Mouse (Mus musculus) kidney, embryonic 14.5 days (tissue): Measurements from ENCODE around the gene Cacna1d. TPM values are rescaled to one million over a fixed set of nuclear protein-coding genes. Genes with fewer than 3 reads are reported as not detected.
A peak's percentile ranks its signal among the peaks of the same experiment; 100 is the strongest.

Experiments used
- ATAC-seq: fragments of 200-750 bp; cut with Nextera tagmentation; 2 replicates; pipeline ENCODE4 v1.8.0; 2017; ENCODE audit warnings: moderate number of reproducible peaks, mild to moderate bottlenecking, moderate TSS enrichment, moderate library complexity; ENCODE audit not compliant: low FRiP score, low TSS enrichment
- H3K27ac ChIP-seq: fragments of 300-500 bp; sonication (generic); 2 replicates; pipeline ENCODE4 v1.5.1; 2014; ENCODE audit warnings: low read depth, mild to moderate bottlenecking, low read length, moderate library complexity, mixed read lengths
- H3K27me3 ChIP-seq: fragments of 300-500 bp; sonication (generic); 2 replicates; pipeline ENCODE4 v1.6.1; 2014; ENCODE audit warnings: mild to moderate bottlenecking, low read length; ENCODE audit not compliant: control insufficient read depth, insufficient read depth
- H3K36me3 ChIP-seq: fragments of 300-500 bp; sonication (generic); 2 replicates; pipeline ENCODE4 v1.6.1; 2014; ENCODE audit warnings: low read length, mixed read lengths; ENCODE audit not compliant: control insufficient read depth, insufficient read depth
- H3K4me1 ChIP-seq: fragments of 300-500 bp; sonication (generic); 2 replicates; pipeline ENCODE4 v1.6.1; 2014; ENCODE audit warnings: low read length, mixed read lengths; ENCODE audit not compliant: control insufficient read depth, insufficient read depth
- H3K4me2 ChIP-seq: fragments of 300-500 bp; sonication (generic); replicated peaks from 2 replicates; pipeline ENCODE4 v1.6.1; 2014; ENCODE audit warnings: low read depth, mild to moderate bottlenecking, low read length
- H3K4me3 ChIP-seq: fragments of 300-500 bp; sonication (generic); 2 replicates; pipeline ENCODE4 v1.5.1; 2014; ENCODE audit warnings: mild to moderate bottlenecking, low read length
- H3K9ac ChIP-seq: fragments of 300-500 bp; sonication (generic); 2 replicates; pipeline ENCODE4 v1.6.1; 2014; ENCODE audit warnings: low read depth, mild to moderate bottlenecking, low read length, moderate library complexity
- H3K9me3 ChIP-seq: fragments of 300-500 bp; sonication (generic); 2 replicates; pipeline ENCODE4 v1.6.1; 2016; ENCODE audit warnings: low read length; ENCODE audit not compliant: control insufficient read depth
- WGBS: fragments of 180-500 bp; shearing (Covaris S2); extraction: QIAGEN DNeasy Blood & Tissue Kit; methylation state at CpG from one replicate; pipeline ENCODE4 v1.1.7; 2014; 5-methylcytosine and 5-hydroxymethylcytosine counted together
- polyA plus RNA-seq: library from polyadenylated mRNA; unstranded; fragments of >200 nt; fragmentation: Nextera tagmentation; extraction: Ambion mirVana; gene quantifications from 2 replicates; pipeline ENCODE4 v1.2.1, GENCODE M21; 2014

The Cacna1d gene
- polyA plus RNA-seq, 1 experiment from 2014 or later = 5.1 TPM

GRCm38 (mm10) chr14:30474416-30474815 is 16.8 kb downstream of the Cacna1d start:
- 55% methylated on average over 6 of the region's 6 CpGs for WGBS

GRCm38 (mm10) chr14:30473605-30474004 is 17.6 kb downstream of the Cacna1d start:
- no peaks in the 10 kb centered on the region for H3K27me3 ChIP-seq
- H3K36me3 ChIP-seq = no peaks in the 10 kb centered on the region
- no peak overlapping the region for H3K4me2 ChIP-seq
- no peaks in the 10 kb centered on the region for H3K4me1 ChIP-seq
- H3K9me3 ChIP-seq = no peaks in the 10 kb centered on the region
- no peak overlapping the region for H3K27ac ChIP-seq
- no peak overlapping the region for H3K9ac ChIP-seq
- H3K4me3 ChIP-seq = no peak overlapping the region
- no peak for ATAC-seq
- WGBS = 53% methylated on average over 5 of the region's 5 CpGs

More at GRCm38 (mm10) chr14:30474416-30474815, 16.8 kb downstream of the Cacna1d start:
- Histone ChIP-seq H3K9me3 (no peaks in the 10 kb centered on the region), H3K4me1 (no peaks in the 10 kb centered on the region), H3K4me3 (no peak overlapping the region), H3K9ac (no peak overlapping the region), H3K4me2 (no peak overlapping the region), H3K27ac (no peak overlapping the region), H3K36me3 (no peaks in the 10 kb centered on the region), H3K27me3 (no peaks in the 10 kb centered on the region)
- ATAC-seq = 0 out of 2 replicates have a peak, but pooled peaks have one; percentile 22

- no peak for ATAC-seq
- no peaks in the 10 kb centered on the region; the same call in 1 of the 2 replicates for H3K4me1 ChIP-seq
Observed at GRCm38 (mm10) chr14:30463312-30463711, 27.9 kb downstream of the Cacna1d start.

GRCm38 (mm10) chr14:30459891-30460523 is 31.2 kb downstream of the Cacna1d start:
- peak overlapping the region; percentile 9; the same call in 1 of the 2 replicates for H3K4me2 ChIP-seq
- no peak overlapping the region for H3K27ac ChIP-seq
- ATAC-seq = no peak
- no peaks in the 10 kb centered on the region for H3K9me3 ChIP-seq
- no peak overlapping the region for H3K9ac ChIP-seq
- no peaks in the 10 kb centered on the region for H3K27me3 ChIP-seq
- WGBS = 4% methylated on average over 14 of the region's 14 CpGs
- no peaks in the 10 kb centered on the region for H3K36me3 ChIP-seq
- peaks cover 13% of the 10 kb centered on the region for H3K4me1 ChIP-seq
- H3K4me3 ChIP-seq = no peak overlapping the region

More at GRCm38 (mm10) chr14:30463312-30463711, 27.9 kb downstream of the Cacna1d start:
- WGBS = 81% methylated on average over 4 of the region's 4 CpGs
- Histone ChIP-seq H3K9ac (no peak overlapping the region), H3K27ac (no peak overlapping the region), H3K4me2 (no peak overlapping the region), H3K27me3 (no peaks in the 10 kb centered on the region), H3K36me3 (no peaks in the 10 kb centered on the region), H3K4me3 (no peak overlapping the region), H3K9me3 (no peaks in the 10 kb centered on the region)

- no peak overlapping the region for H3K4me2 ChIP-seq
- 64% methylated on average over 3 of the region's 3 CpGs for WGBS
- H3K4me3 ChIP-seq = no peak overlapping the region
- no peaks in the 10 kb centered on the region for H3K9me3 ChIP-seq
- H3K27ac ChIP-seq = no peak overlapping the region
- H3K4me1 ChIP-seq = peaks cover 13% of the 10 kb centered on the region
- no peaks in the 10 kb centered on the region for H3K36me3 ChIP-seq
- ATAC-seq = no peak
- H3K27me3 ChIP-seq = no peaks in the 10 kb centered on the region
- H3K9ac ChIP-seq = no peak overlapping the region
Observed at GRCm38 (mm10) chr14:30458820-30459219, 32.4 kb downstream of the Cacna1d start.

- WGBS = 17% methylated on average over 2 of the region's 2 CpGs
- H3K27ac ChIP-seq = no peak overlapping the region
- H3K4me3 ChIP-seq = no peak overlapping the region
- H3K4me1 ChIP-seq = peaks cover 13% of the 10 kb centered on the region
- no peaks in the 10 kb centered on the region for H3K36me3 ChIP-seq
- no peak for ATAC-seq
- no peaks in the 10 kb centered on the region for H3K27me3 ChIP-seq
- no peak overlapping the region for H3K4me2 ChIP-seq
- H3K9ac ChIP-seq = no peak overlapping the region
- no peaks in the 10 kb centered on the region for H3K9me3 ChIP-seq
Observed at GRCm38 (mm10) chr14:30457897-30458296, 33.4 kb downstream of the Cacna1d start.

GRCm38 (mm10) chr14:30457436-30457835 is 33.8 kb downstream of the Cacna1d start:
- H3K36me3 ChIP-seq = no peaks in the 10 kb centered on the region
- H3K27me3 ChIP-seq = no peaks in the 10 kb centered on the region
- H3K9me3 ChIP-seq = no peaks in the 10 kb centered on the region
- no peak overlapping the region for H3K27ac ChIP-seq
- WGBS = 57% methylated on average over 7 of the region's 7 CpGs
- no peak overlapping the region for H3K9ac ChIP-seq
- H3K4me1 ChIP-seq = peaks cover 13% of the 10 kb centered on the region
- H3K4me3 ChIP-seq = no peak overlapping the region
- ATAC-seq = no peak
- H3K4me2 ChIP-seq = no peak overlapping the region

- Histone ChIP-seq H3K4me1 (peaks cover 13% of the 10 kb centered on the region), H3K27me3 (no peaks in the 10 kb centered on the region), H3K9ac (no peak overlapping the region; the same call in 1 of the 2 replicates), H3K4me3 (no peak overlapping the region), H3K9me3 (no peaks in the 10 kb centered on the region), H3K4me2 (peak overlapping the region; percentile 15; the same call in 1 of the 2 replicates), H3K36me3 (no peaks in the 10 kb centered on the region), H3K27ac (no peak overlapping the region)
- no peak for ATAC-seq
- 22% methylated on average over 13 of the region's 13 CpGs for WGBS
Observed at GRCm38 (mm10) chr14:30455801-30456595, 35.3 kb downstream of the Cacna1d start.

- Histone ChIP-seq H3K27me3 (no peaks in the 10 kb centered on the region), H3K9me3 (no peaks in the 10 kb centered on the region), H3K9ac (no peak overlapping the region), H3K4me2 (no peak overlapping the region), H3K4me1 (no peaks in the 10 kb centered on the region), H3K4me3 (no peak overlapping the region), H3K36me3 (no peaks in the 10 kb centered on the region), H3K27ac (no peak overlapping the region)
- WGBS = 84% methylated on average over 3 of the region's 3 CpGs
- ATAC-seq = no peak
Observed at GRCm38 (mm10) chr14:30439915-30440314, 51.3 kb downstream of the Cacna1d start.
